Mouse (Mus musculus): ENCODE data around the gene Sgce.
"Not testable (repeated sequence)": the region's sequence is repeated elsewhere in the genome, so short reads cannot be mapped to it uniquely, and the experiment has no call there.

Sgce gene

DNA sequence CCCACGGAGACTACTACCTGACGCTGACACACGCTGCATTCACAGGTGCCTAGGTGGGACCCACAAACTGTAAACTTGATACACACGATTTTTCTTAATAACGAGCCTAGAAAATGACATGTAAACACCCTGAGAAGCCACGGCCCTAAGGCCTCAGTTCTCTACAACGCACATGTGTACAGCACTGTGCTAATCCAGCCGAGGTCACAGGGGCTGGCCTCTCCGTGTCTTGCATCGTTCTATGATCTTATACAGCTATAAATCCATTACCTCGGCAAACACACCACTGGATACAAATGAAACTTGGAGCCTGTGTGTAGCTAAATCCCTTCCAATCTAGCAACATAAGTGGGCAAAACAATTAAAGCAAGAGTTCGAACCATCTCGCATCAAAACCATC is 24.3 kb downstream of the Sgce start:
- no peak for DNase-seq (ENCODE audit: low spot score)

DNA sequence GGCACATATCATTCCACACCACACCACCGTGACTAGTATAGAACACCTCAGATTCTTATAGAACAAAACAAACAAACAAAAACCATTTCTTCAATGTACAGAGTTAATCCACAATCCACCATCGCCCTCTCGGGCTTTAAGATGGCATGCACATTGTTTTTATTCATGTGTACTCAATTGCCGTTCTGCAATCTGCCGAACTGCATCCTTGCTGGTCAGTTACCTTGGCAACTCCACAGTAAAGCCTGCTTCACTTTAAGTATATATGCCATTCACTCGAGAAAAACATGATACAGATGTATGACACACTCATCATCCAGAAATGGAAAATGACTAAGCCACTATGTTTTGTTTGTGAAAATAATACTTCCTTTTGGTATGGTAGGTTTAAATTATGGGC is 24.9 kb downstream of the Sgce start:
- DNase-seq (ENCODE audit: low spot score) = no peak

DNA sequence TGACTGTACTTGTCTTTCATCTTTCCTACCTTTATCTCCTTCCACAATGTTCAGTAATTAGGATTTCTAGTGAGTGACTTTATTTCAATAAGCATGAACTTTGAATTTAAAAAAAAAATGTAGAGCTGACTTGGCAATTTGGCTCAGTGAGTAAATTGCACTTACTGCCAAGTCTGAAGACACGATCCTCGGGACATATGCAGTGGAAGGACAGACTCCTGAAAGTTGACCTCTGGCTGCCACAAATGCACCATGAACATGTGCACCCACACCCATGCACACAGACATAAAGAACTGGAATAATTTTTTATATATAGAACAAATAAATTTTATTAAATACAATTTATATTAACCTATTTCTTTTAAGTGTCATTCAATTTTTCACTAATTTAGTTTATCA is 29.7 kb downstream of the Sgce start:
- DNase-seq (ENCODE audit: low spot score) = no peak

DNA sequence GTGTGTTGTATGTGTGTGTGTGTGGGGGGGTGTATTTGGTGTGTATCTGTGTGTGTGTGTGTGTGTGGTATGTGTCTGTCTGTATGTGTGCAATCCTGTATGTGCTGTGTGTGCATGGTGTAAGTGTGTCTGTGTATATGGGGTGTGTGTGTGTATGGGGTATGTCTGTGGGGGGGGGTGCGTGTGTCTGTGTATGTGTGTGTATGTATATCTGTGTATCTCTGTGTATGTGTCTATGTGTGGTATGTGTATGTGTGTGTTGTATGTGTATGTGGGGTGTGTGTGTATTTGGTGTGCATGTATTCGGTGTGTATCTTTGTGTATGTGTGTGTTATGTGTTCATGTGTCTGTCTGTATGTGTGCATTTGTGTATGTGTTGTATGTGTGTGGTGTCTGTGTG is 30.8 kb downstream of the Sgce start:
- no peak for DNase-seq (ENCODE audit: low spot score)

DNA sequence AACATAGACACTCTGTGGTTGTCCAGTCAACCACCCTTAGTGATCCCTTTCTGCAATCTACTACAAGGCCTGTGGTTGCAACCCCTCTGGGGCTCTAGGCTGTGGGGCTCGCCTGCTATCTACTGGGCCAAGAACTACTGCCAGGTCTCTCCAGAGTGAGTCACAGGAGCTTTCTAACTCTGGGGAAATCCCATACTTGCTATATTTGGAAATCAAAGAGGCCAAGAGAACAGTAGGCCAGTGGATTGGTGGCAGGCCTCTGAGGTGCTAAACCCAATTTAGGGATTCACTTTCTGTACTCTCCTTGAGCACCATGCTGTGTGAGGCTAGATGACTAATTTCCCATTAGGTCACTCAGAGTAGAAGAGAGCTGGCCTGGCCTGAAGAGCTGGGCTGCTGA is 38.0 kb downstream of the Sgce start:
- peak; percentile 12 for DNase-seq (ENCODE audit: low spot score)

DNA sequence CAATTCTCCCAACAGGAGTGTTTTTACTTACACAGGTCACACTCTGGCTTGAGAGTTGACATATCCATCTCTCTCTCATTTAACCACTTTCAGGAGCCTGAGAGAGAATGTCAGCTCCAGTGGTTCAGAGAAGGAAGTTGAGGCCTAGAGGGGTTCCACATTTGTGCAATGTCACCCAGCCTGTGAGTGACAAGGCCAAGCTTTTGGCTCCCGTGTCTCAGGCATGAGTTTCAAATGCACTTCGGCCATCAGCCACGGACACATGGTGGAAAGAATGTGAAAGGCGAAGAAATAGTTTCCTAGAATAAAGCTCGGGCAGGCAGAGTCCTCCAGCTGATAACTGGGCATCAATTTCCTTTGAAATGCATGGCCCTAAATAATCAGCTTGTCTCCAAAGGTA is 40.6 kb downstream of the Sgce start:
- no peak for DNase-seq (ENCODE audit: low spot score)

DNA sequence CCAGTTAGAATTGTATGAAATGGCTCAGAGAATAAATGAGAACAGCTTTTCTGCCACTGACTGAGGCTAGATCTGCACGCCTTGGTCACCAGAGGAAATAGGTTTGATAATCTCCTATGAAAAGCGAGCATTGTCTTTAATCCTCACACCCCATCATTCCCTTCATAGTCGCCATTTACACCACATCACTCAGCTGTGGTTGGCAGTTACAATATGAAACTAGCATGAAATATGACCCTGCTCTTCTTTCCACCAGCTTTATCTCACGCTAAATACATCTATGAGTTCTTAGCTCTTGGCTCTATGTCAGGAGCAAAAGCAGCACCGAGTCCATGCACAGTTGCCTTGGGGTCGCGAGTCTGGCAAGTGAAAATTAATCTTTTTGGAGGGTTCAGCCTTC is 43.1 kb downstream of the Sgce start:
- no peak for DNase-seq (ENCODE audit: low spot score)

DNA sequence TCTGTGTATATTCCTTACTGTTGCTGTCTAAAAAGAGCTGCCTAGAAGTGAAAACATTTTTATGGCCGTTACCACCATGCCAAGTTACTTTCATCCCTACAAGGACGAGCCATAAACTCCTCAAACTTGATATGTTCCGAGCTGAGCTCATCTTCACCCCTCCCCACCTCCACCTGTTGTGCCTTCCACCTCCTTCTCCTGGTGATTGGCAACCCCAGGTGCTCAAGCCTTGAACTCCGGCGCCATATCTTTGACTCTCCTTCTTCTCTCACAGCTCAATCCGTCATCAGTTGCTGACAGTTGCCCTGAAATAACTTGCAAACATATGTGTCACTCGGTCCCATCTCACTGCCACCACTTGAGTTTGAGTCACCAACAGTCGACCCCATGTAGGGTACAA is 45.4 kb downstream of the Sgce start:
- DNase-seq (ENCODE audit: low spot score) = no peak

DNA sequence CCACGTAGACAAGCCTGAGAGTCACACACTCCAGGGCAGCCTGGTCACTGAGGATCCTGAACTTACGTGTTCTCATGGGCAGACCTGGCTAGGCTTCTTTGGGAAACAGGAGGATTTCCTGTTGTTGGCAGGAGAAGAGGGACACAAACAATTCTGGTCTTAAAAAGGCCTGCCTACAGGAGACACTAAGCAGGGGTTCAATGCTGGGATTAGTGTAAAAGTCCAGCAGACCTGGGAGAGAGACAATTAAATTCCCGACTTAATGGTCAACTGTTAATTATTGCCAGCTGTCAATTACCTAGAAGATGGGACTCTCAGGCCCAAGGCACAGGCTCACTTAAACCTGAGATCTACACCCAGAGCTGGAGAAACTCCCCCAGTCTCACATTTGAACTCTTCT is 51.2 kb downstream of the Sgce start:
- no peak for DNase-seq (ENCODE audit: low spot score)

DNA sequence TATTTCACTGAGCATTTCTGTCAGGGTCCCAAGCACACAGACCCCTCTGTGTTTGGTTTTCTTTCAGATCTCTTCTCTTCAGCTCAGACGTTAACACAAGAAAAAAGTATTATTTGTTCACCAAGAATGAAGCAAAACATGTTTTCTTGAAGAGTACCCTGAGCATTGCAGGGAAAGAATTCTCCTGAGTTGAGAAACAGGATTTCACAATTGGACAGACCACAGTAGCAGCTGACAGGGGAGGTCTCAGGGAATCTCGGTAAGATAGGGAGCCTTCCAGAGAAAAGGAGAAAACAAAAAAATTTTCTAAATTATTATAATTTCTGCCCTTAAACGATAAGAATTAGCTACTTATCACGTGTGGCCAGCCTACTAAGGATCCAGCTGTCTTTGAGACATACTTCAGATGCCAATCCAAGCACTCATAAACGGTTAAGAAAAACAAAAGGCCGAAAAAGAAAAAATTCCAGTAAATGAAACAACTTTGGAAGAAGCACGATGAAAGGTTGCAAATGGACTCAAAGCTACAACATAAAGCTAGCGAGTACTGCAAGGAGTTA is 52.3 kb downstream of the Sgce start:
- no peak for DNase-seq (ENCODE audit: low spot score)

DNA sequence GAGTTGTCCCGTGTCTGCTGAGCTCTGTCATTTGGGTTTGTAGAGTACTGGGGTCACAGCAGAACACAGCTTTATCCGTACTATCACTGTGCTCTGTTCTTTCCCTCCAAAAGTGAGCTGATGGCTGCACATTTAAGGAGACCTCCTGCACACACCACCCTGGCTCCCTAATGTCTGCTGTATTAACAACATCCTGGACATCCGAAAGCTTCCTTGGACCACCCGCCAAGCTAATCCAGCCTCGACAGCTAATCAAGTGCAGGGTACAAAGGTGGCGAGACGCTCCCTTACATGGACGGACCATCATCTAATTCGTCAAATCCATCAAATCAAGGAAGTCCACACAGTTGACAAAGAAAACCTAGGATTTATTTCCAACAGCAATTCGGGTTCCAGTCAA is 53.5 kb downstream of the Sgce start:
- DNase-seq (ENCODE audit: low spot score) = no peak

DNA sequence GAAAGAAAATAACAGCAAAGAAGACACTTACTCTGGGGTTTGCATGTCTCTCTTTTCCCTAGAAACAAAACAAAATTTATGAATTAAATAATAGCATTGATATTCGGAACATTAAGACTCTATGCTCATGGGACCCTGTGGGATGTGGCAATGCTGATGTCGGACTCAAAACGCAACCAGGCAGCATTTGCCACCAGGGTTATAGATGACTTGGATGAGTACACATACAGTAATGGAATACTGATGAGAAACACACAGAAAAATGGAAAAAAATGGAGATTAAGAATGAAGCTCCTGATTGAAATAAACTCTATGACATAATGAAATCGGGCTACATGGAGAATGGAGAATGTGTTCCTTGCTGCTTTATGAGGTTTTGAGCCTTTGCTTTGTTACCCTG is 56.6 kb downstream of the Sgce start:
- no peak for DNase-seq (ENCODE audit: low spot score)

DNA sequence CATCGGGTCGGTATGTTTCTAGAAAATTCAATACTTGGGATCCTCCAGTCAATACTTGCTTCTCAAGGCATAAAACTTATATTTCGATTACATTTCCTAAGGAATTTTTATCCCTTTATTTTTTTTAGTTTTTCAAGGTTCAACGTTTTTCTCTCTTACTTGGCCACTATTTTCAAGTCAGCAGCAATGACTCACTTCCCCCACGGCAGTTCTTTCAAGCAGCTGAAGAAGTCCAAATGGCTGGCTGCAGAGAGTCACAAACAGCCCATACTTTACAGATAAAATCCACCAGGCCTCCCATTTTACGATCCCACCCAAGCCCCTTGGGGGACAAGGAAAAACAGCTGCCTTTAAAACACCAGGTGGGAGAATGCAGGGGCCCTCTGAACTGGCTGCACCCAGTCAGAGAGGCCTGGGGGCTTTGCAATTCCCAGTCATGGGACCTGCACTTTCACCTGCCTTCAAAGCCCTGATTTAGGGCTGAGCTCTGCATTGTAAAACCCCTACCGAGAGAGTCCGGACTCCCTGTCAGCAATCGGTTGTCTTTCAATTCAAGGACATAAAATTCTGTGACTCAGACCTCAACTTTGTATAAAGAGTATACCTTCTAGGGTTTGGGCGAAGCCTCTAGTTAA is 62.2 kb downstream of the Sgce start:
- no peak for DNase-seq (ENCODE audit: low spot score)

DNA sequence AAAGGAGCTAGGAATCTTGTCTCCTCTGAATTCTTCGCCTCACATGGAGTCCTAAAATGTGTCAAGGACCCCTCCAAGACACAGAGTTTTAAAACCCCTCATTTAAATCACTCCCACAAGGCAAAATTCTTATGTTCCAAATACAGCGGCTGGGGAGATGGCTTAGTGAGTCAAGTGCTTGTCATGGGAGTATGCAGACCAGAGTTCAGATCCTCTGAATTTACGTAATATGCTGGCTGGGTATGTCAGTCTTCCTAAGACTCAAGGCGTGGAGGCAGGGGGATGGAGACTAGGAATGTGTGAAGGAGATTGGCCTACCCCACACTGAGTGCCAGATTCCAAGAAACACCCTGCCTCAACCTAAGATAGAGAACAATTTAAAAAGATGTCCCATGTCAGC is 66.4 kb downstream of the Sgce start:
- DNase-seq (ENCODE audit: low spot score) = no peak

DNA sequence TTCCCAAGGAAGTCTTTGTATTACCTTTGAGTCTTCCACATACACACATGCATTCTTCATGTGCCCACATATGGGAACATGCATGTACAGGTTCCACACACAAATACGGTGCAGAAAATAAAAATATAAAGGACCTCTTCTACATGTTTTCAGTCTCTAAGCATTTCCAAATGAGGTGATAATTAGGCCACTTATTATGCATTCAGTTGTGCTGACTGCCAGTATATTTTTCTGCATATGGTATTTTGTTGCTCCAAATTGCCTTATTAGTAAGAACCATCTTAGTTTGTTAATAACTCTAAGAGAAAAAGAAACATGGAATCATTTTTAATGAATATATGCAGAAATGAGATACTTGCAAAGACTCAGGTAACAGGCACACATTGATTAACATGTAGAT is 67.0 kb downstream of the Sgce start:
- DNase-seq (ENCODE audit: low spot score) = no peak

DNA sequence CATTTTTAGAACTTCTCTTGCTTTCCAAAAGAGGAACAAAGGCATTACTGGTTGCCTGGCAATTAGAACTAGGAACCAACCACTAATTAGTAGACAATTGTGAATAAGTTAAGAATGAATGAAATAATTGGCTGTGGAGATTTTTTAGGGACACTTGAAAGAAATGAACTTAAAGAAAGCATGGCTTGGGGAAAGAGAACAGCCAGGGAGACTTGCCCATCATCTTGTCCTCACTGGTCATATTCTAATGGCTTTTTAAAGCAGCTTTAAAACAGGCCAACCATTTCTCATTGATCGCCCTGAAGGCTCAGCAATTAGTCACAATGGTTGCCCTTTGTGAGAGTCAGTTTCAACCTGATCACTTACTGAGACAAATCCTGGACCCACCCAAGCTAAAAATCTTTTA is 69.6 kb downstream of the Sgce start:
- DNase-seq (ENCODE audit: low spot score) = no peak

DNA sequence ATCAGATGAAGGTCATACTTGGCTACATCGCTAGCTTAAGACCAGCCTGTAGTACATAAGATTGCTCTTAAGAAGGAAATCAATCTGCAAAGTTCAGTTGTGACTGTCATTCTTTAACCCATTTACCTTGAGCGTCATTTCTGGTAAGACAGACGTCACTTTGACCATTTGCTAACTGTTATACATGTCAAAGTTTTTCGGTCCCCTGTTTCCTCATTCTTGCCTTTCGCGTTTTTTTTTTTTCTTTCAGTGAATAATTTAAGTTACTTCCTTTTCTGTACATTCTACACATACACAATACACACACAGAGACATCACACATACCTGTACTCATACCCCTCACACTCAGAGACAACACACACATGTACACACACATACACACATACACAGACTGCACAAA is 81.9 kb downstream of the Sgce start:
- DNase-seq (ENCODE audit: low spot score) = no peak

DNA sequence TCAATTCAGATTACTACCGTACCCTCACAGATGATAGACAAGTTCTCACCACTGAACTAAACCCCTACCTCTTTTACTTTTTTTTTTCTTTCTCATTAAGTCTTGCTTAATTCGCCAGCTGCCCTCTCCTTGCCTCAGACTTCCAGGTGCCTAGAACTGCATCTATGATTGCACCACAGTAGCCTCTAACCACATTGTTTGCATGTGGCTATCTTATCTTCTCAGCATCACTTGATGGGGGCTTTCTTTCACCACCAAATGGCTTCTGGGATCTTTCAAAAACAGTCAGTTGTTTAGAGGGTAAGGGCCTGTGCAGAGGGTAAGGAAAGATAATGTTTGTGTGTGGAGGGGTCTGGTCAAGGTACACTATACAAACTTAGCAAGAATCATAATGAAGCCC is 82.7 kb downstream of the Sgce start:
- DNase-seq (ENCODE audit: low spot score) = no peak

DNA sequence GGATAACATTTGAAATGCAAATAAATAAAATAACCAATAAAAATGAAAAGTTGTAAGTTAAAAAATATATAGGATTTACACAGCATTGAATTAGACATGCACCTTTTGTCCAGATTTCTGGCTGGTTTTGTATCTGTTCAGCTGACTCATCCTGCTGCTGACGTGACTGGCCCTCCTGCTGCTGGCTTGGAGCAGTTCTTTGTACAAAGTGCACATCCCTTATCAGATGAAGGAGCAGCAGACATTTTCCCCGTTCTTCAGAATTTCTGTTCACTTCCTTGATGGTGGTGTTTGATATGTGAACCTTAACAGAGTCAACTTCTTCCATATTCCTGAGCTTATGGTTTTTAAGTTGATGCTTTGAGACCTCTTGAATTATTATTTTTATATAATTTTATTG is 83.5 kb downstream of the Sgce start:
- no peak for DNase-seq (ENCODE audit: low spot score)

DNA sequence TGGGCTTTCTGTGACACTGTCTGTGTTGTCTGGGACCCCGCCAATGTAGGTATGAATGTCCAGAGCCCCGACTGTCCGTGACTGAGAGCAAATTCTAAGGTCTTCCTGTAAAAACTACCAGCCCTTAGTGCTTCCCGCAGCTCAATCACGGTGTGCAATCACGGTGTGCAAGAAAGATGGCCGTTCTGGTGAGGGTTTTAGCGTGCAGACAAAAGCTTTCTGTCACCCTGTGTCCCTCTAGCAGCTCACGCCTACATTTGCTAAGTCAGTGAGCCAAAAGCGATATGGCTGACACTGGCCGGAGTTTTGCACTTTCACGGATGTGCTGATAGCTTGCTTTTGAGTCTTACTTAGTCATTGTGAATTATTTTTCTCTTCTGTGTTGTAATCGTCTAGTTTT is 88.1 kb downstream of the Sgce start:
- DNase-seq (ENCODE audit: low spot score) = no peak

DNA sequence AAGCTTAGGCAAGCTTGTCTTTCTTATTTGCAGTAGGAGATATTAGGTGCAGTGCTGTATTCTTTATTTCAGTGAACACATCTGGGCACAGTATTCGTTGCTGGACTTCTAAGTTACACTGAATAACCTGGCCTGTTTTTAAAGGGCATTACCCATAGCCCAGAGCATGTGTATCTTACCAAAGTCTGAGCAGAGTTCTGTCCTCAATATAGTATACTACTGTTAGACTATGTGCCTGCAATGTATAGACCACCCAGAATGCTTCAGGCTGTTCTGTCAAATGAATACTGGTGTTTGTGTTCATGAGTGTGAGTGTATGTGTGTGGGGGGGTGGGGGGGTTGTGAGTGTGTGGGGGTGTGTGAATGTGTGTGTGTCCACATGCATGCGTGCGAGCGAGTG is 91.1 kb downstream of the Sgce start:
- DNase-seq (ENCODE audit: low spot score) = no peak

DNA sequence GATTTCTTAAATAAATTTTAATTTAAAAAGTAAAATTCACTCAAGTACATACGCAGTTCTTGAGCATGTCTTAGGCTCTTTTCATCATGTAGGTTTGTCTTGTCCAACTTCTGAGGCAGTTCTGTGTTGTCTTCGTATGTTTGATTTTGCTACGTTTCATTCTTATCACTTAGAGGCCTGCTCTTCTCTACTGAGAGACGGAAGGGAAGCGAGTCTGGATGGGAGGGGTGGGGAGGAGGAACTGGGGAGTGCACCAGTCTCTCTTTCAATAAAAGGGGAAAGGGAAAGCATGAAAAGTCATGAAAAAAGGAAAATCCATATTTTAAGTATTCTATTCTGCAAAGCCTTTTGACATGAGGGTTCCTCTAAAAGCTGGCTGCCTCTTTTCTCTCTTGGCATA is 91.5 kb downstream of the Sgce start:
- no peak for DNase-seq (ENCODE audit: low spot score)

DNA sequence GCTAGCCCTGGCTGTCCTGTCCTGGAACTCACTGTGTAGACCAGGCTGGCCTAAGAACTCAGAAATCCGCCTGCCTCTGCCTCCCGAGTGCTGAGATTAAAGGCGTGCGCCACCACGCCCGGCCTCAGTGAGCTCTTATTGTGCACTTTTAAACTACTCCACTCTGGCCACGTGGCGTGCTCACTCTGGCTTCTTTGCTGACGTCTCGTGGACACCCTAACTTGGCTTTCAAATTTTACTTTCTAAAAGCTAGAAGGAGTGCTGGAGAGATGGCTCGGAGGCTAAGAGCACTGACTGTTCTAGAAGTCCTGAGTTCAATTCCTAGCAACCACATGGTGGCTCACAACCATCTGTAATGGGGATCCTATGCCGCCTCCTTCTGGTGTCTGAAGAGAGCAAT is 93.3 kb downstream of the Sgce start:
- not testable (repeated sequence) for DNase-seq (ENCODE audit: low spot score)

DNA sequence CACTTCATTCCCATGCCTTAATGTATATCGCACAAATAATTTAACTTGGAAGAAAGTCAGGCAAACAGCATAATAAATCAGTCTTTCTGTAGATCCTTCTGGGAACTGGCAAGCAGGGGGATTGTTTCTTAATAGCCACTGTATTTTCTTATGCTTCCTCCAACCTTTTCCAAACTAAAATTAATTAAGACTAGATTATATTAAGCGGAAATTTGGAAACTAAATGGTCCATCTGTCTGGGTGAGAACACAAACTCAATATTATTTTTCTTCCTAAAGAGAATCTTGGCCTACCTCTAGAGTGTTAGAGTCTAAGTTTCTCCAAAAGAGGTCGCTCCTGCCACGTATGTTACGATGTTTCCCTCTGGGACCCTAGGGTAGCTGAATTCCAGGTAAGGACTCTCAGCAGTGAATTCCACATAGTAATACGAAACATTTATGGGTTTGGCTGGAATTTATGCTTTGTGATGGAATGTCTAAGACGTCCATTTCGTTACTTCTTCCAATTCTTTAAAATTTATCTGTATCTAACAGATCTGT is 94.3 kb downstream of the Sgce start:
- no peak for DNase-seq (ENCODE audit: low spot score)

Data from ovary, adult 18-20 months (tissue).